Mouse (Mus musculus): ENCODE results near the gene Slc51b. TPM values are rescaled to one million over a fixed set of nuclear protein-coding genes. Genes with fewer than 3 reads are reported as not detected.

The Slc51b gene
- total RNA-seq (2021) = not detected
- long read RNA-seq, experiment 1 = 0 reads
- long read RNA-seq, experiment 2 = 0 reads

DNA sequence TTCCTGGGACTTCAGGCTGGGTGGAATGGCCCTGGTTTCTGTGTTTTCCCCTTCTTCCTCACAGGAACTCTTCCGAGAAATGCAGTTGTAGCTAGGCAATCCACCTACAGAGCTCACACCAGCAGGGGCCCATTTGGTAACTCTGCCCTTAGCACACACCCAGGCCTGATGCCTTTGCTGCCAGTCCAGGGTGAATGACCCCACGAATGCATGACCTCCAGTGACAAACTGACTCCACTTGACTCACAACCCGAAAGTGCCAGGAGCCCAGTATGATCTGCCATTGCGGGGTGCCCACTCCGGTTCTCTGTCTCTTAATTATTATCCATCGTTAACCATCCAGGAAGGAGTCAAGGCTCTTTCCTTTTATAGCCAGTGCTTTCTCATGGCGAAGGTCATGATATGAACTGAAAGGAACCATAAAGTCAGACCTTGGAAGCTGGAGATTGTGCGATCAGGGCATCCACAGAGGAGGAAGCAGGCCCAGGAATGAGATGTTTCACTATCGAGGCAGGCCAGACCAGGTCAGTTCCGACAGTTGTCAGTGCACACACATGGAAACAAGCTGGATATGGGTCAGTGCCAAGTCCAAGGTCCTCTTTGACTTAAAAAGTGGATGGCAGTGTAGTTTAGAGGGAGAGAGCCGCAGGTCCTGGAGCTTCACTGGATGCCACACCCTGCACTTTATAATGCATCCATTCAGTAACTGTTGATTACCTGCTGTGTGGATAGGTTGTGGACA lies at the start of gene Slc51b:
TSS of gene Slc51b (minus strand) at position 196 of the 742 bp plus-strand sequence.
- no peak for DNase-seq (ENCODE audit: low spot score in 2 of 2)

DNA sequence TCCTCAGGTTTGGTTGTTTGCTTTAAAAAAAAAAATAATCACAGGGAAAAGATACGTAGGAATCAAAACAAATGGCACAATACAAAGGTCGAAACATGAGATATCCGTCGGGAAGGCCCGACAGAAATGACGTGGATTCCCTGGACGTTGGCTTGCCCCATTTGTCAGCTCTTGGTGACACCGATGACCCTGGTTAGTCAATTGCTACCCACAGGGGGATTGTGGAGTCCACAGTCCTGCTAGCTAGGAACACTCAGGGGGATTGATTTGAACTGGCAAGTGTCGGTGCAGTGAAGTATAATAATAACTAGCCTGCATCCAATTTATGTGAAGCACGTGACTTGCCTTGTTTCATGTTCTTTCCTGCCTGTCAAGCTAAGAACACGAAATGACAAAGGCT lies 44.9 kb upstream of the Slc51b start:
- DNase-seq (ENCODE audit: low spot score in 2 of 2) = no peak

DNA sequence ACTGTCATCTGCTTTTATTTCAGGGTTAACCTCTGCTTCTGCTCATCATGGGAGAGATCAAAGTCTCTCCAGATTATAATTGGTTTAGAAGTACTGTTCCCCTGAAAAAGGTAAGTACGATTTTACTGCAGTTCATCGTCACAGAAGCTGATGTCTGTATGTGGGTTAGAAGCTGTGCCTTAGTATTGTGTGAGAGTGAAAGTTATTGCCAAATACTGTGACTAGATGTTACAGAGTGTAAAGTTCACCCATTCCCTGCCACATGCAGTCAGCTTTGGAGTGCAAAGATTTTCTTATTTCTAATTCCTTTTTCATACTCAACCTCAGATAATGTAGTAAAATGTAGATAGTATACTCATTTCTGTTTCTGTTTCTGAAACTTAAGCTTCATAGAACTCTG lies 42.5 kb upstream of the Slc51b start:
- no peak for DNase-seq (ENCODE audit: low spot score in 2 of 2)

DNA sequence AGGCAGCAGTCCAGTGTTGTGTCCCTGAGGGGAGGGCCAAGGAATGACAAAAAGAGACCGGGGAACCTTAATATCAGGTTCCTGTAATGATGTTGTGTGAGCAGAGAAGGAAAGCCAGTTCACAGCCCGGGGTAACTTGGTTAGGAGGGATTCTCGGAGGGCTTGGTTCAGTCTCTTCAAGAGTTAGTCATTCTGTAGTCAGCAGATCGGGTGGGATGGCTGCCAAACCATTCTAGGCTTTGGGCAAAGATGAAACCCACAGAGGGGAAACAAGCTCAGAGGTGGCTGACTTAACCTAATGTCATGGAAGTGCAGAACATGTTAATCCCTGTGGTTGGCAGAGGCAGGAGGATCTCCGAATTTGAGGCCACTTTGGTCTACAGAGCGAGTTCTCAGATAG lies 41.4 kb upstream of the Slc51b start:
- peak in 1 of 2 experiments; percentile 7 for DNase-seq (ENCODE audit: low spot score in 2 of 2)

DNA sequence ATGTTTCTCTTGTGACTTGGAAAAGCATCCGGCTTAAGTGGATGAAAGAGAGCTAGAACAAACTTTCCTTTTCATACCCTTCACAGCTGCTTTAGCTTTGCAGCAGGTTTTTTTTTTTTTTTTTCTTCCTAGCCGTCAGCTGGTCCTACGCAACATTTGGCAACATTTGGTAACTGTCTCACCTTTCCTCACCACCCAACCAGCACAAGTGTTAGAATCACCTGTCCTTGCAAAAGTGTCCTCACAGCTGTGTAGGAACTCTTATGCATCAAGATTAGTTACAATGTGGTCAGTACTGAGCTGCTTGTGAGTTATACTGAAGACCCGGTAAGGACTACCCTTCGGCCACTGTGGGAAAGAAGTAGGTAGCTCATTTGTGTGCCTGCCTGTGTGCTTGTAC lies 39.8 kb upstream of the Slc51b start:
- DNase-seq (ENCODE audit: low spot score in 2 of 2) = no peak

DNA sequence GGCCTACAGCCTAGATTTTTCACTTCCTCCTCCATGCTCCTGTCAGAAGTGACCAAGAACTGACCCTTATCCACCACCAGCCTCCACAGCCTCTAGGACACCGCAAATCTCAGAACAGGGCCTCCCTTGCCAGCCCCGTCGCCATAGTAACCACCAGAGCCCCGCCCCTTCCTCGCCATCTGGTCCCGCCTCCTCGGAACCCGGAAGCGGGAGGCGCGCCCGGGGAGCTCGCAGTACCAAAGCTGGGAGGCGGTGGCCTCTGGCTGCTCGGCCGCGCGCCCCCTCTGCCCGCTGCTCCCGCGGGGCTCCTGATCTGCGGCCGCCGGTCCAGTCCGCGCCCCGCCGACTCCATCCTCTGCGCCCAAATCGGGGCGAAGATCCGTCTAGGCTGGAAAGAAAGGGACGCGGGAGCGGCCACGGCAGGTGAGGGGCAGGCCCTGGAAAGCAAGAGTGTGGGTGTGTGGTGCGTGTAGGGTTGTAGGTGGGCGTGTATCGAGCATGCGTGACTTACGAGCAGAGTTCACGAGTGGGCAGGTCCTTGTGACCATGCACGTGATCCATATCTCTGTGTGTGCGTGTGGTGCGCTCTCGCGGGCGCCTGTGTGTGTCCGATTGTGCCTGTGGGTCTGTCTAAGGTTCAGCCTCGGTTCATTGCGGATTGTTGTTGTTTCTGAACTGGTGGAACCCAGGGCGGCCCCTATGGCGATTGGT lies 38.1 kb upstream of the Slc51b start, which contains the start of gene Spg21:
TSS of gene Spg21 (plus strand) at position 216 of the 711 bp plus-strand sequence.
- peak; percentile 96 for DNase-seq (ENCODE audit: low spot score in 2 of 2)

DNA sequence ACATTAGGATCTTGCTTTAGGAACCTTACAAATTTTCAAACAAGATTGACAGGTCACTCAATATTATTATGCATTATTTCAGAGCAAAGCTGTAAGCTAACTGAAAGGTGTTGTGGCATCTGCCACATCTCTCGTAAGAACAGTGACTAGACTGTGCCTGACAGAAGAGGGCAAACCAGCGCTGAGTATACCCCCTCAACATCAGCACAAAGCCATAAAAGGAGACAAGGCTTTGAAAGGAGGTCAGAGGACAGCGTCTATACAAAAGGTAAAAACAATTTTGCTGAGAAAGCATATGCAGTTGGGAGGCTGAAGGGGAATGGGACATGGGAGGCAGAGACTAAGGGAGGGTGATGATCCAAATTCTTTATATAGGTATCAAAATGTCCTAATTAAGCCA lies 37.4 kb upstream of the Slc51b start:
- DNase-seq (ENCODE audit: low spot score in 2 of 2) = no peak

DNA sequence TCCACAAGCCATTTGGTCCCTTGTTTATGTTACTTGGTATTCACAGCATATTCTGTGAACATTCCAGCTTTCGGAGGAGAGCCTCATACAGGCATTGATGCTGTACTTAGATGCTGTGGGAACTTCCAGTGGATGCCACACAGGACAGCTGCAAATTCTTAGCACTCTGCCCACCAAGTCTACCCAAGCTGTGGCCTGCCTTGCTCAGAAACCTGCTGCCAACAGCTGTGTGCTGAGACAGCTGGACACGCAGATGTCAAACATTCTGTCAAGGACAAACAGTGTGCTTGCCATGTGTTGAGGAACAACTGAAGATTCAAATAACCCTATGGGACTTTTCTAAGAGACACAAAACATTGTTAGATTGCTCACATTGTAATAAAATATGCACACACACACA lies 36.2 kb upstream of the Slc51b start:
- DNase-seq (ENCODE audit: low spot score in 2 of 2) = no peak

DNA sequence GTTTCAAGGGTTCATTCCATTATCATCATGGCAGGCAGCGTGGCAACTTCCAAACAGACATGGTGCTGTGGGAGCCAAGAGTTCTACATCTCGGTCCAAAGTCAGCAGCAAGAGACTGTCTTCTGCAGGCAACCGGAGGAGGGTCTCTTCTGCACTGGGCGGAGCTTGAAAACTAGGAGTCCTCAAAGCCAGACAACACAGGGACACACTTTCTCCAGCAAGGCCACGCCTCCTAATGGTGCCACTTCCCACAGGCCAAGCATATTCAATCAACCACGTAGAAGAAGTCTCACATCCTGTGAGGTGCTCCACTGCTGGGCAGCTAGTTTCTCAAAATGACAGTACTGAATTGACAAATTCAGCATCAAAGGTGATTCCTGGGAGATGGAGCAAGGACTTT lies 25.2 kb upstream of the Slc51b start:
- DNase-seq (ENCODE audit: low spot score in 2 of 2) = no peak

DNA sequence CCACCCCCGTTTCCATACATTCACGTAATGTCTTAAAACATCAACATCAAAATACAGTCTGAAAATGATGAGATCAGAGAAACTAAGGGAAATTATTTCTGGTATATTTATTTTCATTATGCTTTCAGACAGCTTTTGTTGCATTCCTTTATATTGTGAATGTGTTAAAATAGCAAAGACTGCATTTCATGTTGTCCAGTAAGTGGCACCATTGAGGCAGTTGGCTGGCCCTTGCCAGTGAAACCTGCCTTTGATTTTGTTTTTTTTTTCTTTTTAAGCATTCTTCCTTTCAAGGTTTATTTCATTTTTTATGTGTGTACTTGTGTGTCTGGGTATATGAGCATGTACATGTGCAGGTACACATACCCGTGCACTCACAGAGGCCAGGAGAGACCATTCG lies 21.9 kb upstream of the Slc51b start:
- no peak for DNase-seq (ENCODE audit: low spot score in 2 of 2)

DNA sequence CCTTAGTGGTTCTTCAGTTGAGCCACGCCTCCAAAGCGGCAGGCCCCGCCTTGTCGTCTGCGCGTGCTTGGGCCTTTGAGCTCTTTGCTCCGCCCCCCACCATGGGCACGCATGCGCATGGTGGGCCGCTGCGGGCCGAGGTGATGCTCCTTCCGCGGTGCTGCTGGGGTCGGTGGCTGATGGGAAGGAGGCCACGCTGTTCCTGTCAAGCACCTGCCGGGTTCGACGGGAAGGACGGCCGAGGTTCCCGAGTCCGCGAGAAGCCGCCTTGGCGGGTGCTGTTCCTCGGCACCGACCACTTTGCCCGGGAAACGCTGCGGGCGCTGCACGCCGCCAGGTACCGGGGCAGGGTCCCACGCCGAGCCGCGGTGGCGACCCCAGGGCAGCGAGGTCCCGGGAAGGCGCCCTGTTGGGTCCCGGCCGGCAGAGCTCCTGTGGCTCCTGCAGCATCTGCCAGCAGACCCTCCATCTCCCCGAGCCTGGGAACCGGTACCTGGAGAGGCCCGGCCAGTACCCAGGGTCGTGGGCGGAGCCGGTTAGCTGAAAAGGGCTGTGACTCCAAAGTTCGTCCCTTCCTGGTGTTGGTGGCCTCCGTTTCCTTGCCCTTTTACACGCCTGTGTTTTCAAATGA lies 13.0 kb upstream of the Slc51b start, which contains the start of gene Mtfmt:
TSS of gene Mtfmt (plus strand) at position 112 of the 631 bp plus-strand sequence.
- DNase-seq (ENCODE audit: low spot score in 2 of 2) = peak; percentile 88 to 92

DNA sequence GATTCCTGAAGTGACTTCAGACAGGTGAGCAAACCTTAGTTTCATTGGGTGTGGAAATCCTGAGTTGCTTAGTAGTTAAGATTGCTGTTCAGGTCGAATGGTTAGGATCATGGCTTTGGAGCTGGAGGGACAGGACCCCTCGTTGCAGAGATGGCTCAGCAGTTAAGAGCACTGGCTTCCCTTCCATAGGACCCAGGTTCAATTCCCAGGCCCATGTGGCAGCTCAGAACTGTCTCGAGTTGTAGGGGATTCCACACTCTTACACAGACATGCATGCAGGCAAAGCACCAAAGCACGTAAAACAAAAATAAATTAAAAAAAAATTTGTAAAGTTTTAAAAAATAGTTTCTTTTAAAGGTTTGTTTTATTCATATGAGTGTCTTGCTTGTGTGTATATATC lies 12.5 kb upstream of the Slc51b start:
- DNase-seq (ENCODE audit: low spot score in 2 of 2) = no peak

DNA sequence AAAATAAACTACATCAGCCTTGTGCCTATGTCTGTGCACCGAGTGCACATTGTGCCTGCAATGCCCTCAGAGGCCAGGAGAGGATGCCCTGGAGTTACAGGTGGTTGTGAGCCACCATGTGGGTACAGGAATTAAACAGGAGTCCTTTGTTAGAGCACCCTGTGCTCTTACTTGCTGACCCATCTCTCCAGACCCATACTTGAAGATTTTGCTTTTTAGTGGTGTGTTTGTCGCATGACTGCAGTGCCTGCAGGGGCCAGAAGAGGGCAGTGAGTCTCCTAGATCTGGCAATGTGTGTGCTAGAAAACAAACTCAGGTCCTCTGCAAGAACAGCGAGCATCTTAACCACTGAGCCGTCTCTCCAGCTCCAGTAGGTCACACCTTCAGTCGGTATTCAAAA lies 11.4 kb upstream of the Slc51b start:
- peak in 1 of 2 experiments; percentile 20 for DNase-seq (ENCODE audit: low spot score in 2 of 2)

DNA sequence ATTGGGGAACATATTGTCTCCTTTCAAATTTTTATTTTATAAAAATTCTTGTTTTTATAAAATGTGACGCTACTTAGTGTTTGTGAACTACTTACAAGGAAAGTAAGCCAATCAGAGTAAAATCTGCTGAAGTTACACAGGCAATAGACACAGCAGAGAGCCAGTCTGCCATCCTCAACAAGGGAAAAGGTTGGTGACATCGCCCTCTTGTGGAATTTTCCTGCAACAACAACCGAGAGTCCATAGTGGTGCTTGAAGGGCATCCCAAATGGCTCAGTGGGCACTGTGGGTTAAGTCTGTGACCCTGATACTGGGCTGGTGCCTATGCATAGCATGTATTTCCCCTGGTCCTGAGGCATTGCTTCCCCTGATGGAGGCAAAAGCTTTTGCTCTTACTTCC lies 9.5 kb upstream of the Slc51b start:
- DNase-seq (ENCODE audit: low spot score in 2 of 2) = peak; percentile 89 to 94

DNA sequence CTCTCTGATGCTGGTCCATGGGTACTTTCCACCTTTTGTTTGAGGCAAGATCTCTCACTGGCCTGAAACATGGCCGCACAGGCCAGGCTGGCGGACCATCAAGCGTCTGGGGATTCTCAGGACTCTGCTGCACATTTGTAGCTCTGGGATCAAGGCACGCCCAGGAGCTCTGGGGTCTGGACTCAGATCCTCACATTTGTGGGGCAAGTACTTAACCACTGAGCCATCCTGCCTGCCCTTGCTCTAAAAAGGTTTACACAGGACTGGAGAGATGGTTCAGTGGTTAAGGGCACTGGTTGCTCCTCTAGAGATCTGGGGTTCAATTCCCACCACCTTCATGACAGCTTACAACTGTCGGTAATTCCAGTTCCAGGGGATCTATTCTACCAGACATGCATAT lies 8.2 kb upstream of the Slc51b start:
- DNase-seq (ENCODE audit: low spot score in 2 of 2) = no peak

DNA sequence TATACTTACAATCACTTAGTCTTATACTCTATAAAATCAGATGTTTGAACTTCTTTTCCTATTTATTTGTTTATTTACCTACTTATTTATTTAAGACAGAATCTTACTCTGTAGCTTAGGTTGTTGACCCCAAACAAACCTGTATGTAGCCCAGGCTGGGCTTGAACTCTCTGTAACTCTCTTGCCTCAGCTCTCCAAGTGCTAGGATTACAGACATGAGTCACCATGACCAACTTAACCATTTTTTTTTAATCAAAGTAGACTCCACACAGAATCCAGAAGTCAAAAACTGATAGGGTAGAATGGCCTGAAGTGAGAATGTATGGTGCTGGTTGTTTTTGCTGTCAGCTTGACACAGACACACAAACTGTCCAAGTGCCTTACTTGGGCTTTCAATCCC lies 7.6 kb upstream of the Slc51b start:
- DNase-seq (ENCODE audit: low spot score in 2 of 2) = no peak

DNA sequence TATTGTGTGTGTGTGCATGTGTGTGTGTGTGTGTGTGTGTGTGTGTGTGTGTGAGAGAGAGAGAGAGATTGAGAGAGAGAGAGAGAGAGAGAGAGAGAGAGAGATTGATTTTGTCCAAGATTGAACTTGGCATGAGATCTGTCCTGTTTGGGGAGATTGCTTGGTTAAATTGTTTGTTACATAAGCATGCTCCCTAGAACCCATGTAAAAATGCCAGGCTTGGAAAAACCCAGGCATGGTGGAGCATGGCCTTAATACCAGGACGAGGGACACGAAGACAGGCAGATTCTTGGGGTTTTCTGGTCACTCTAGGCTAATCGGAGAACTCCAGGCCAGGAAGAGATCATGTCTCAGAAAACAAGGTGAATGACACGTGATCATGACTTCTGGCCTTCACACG lies 5.2 kb upstream of the Slc51b start:
- no peak for DNase-seq (ENCODE audit: low spot score in 2 of 2)

DNA sequence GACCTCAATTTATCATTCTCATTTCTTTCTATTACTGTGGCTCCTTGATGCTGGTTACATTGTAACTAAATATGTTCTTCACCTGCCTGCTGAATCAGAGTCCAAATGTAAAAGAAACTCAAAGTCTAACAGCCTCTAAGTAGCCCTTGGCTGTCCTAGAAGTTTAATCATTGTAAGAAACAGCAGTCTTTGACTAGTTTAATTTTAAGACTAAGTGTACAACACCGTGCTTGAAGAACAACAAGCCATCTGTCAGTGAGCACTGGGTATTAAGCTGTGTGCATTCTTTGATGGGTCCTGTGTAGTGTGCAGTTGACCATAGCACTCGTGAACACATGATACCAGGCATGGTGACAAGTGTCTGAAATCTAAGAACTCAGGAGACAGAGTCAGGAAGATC lies 4.8 kb upstream of the Slc51b start:
- DNase-seq (ENCODE audit: low spot score in 2 of 2) = no peak

DNA sequence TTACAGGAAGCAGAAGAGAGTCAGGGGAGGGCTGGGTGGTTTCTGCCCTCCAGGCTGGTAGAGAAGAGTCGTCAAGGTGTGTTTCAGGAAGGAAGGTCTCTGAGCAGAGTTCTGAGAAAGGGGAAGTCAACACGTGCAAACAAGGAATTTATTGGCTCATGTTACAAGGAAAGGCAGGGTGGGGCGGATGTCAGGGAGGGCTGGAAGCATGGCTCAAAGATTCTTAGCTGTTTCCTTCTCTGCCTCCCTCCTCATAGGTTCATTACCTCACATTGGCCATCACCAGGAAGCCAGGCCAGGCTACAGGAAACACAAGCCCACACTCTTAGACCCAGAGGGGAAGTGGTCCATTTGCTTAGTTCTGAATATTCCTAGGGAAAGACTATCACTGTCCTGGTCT lies 1.6 kb upstream of the Slc51b start:
- no peak for DNase-seq (ENCODE audit: low spot score in 2 of 2)

DNA sequence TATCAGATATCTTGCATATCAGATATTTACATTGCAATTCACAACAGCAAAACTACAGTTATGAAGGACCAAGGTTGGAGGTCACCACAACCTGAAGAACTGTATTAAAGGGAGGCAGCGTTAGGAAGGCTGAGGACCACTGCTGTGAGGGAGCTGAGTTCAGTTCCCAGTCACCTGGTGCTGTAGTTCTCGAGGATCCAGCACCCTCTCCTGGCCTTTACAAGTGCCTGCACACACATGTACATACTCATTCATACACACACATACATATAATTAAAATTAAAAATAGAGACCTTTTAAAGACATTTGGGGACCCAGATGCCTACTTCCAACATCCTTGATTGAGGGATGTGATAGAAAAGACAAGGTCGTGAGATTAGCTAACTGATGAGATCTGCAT lies 3.1 kb downstream of the Slc51b start:
- DNase-seq (ENCODE audit: low spot score in 2 of 2) = no peak

DNA sequence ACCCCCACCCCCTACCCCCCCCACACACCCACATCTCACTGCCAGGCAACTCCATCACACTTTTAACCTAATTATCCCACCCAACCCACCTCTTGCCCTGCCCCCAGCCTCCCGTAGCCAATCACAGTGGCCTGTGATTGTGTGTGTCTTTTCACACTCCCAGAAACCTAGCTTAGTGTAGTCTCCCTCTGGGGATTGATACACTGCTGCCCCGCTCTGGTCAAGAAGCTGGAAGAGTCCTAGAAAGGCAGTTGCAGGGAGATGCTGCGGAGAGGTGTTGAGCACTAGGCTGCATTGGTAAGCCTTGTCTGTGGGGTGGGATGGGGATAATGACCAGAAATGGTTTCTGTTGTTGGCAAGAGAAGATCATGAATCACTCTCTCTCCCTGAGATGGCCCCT lies 5.0 kb downstream of the Slc51b start:
- no peak for DNase-seq (ENCODE audit: low spot score in 2 of 2)

DNA sequence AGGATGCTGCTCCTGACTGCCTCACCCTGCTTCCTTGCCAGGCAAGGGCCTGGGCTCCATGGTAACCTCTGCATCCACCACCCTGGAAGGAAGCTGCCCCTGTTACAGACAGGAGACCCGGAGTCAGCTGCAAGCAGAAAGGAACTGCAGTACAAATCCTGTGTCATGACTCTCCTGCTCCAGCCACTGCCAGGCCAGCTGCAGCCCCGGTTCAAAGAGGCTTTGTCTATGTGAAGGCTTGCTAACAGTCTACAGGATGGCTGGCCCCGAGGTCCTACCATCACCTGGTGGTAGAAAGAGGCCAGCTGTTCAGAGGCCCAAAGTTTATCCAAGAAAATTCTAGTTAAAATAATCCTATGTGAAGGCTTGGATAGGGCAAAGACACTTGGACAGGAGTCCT lies 11.4 kb downstream of the Slc51b start:
- no peak for DNase-seq (ENCODE audit: low spot score in 2 of 2)

Measured in left cerebral cortex, adult 18-20 months (tissue).